Mouse (Mus musculus): Measurements from ENCODE around the gene Ppm1d. TPM values are rescaled to one million over a fixed set of nuclear protein-coding genes. Genes with fewer than 3 reads are reported as not detected.

Ppm1d gene
- polyA plus RNA-seq, 1 experiment from 2014 or later: 21.8 TPM

DNA sequence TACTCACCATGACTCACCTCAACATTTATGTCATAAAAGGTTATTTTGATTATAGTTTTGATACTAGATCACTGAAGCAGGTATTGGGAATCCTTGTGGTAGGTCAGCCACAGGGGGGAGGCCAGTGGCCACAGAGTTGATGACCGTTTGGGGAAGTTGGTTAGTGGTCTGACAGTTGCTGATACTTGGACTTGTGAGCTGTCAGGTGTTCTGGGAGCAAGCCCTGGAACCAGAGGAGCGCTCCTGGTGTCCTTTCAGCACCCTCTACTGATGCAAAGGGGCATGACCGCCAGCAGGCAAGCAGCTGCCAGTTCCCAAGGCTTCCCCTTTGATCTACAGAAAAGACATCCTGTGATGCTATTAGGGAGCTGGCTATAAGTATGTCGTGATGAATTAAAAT lies 23.7 kb downstream of the Ppm1d start:
- H3K27me3 ChIP-seq: no peaks in the 10 kb centered on the region

DNA sequence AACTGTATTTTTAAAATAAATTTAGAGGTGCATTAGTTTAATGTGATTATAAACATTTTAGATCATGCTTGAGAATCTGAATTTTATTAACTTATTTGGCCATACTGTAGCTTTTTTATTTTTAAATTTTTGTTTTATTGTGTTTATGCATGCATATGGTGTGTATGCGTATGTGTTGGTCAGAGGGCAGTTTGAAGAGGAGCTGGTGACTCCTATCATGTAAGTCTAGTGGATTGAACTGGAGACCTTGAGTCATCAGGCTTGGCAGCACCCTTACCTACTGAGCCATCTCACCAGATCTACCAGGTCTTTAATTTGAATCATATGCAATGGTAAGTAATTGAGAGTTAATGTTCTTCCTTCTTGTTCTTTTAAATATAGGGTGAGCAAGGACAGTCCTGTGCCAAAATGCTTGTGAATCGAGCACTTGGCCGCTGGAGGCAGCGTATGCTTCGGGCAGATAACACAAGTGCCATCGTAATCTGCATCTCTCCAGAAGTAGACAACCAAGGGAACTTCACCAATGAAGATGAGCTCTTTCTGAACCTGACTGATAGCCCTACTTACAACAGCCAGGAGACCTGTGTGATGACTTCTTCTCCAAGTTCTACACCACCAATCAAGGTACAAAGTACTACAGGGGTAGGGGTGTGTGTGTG lies 28.3 kb downstream of the Ppm1d start:
- Histone ChIP-seq H3K9me3 (replicated peaks) (no peaks in the 10 kb centered on the region), H3K4me3 (replicated peaks) (peak overlapping the region; percentile 64), H3K4me1 (replicated peaks) (peaks cover 58% of the 10 kb centered on the region), H3K27ac (peak overlapping the region; percentile 98), H3K27me3 (no peaks in the 10 kb centered on the region), H3K36me3 (peaks cover 73% of the 10 kb centered on the region), H3K4me2 (peak overlapping the region; percentile 65), H3K9ac (peak overlapping the region; percentile 72)
- WGBS (ENCODE audit: insufficient replicate concordance): 33% methylated on average over 6 of the region's 6 CpGs
- ATAC-seq (ENCODE audit: low read depth): peak; percentile 95
- peak; percentile 84 for DNase-seq

More for the DNA sequence above, 23.7 kb downstream of the Ppm1d start:
- DNase-seq (peak; percentile 38), ATAC-seq (ENCODE audit: low read depth) (no peak)
- no peak overlapping the region for H3K4me3 ChIP-seq (replicated peaks)
- no peak overlapping the region for H3K27ac ChIP-seq
- peaks cover 23% of the 10 kb centered on the region for H3K4me1 ChIP-seq (replicated peaks)
- WGBS (ENCODE audit: insufficient replicate concordance): 51% methylated on average over 4 of the region's 4 CpGs
- H3K36me3 ChIP-seq: peaks cover 80% of the 10 kb centered on the region
- no peaks in the 10 kb centered on the region for H3K9me3 ChIP-seq (replicated peaks)
- H3K4me2 ChIP-seq: no peak overlapping the region
- H3K9ac ChIP-seq: no peak overlapping the region

DNA sequence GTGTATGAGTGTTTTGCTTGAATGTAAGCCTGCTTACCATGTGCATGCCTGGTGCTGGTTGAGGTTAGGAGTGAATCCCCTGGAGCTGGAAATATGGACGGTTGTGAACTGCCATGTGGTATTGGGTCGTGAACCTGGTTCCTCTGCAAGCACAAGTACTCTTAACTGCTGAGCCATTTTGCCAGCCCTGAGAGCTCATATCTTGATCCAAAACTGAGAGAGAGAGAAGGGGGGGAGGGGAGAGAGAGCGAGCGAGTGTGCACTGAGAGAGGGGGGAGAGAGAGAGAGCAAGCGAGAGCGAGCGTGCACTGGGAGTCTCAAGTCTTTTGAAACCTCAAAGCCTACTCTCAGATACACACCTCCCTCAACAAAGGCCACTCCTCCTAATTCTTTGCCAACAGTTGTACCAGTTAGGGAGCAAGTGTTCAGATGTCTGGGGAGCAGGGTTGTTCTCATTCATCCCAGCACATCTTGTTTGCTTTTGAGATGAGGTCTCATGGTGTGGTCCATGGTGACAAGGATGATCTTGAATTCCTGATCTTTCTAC lies 29.1 kb downstream of the Ppm1d start:
- Histone ChIP-seq H3K9ac (peak overlapping the region; percentile 72), H3K4me2 (peak overlapping the region; percentile 65), H3K27me3 (no peaks in the 10 kb centered on the region), H3K4me3 (replicated peaks) (peak overlapping the region; percentile 64), H3K9me3 (replicated peaks) (no peaks in the 10 kb centered on the region), H3K4me1 (replicated peaks) (peaks cover 55% of the 10 kb centered on the region), H3K27ac (peak overlapping the region; percentile 98), H3K36me3 (peaks cover 68% of the 10 kb centered on the region)
- DNase-seq (peak; percentile 28), ATAC-seq (ENCODE audit: low read depth) (peak; percentile 52)
- 42% methylated on average over 7 of the region's 7 CpGs for WGBS (ENCODE audit: insufficient replicate concordance)

DNA sequence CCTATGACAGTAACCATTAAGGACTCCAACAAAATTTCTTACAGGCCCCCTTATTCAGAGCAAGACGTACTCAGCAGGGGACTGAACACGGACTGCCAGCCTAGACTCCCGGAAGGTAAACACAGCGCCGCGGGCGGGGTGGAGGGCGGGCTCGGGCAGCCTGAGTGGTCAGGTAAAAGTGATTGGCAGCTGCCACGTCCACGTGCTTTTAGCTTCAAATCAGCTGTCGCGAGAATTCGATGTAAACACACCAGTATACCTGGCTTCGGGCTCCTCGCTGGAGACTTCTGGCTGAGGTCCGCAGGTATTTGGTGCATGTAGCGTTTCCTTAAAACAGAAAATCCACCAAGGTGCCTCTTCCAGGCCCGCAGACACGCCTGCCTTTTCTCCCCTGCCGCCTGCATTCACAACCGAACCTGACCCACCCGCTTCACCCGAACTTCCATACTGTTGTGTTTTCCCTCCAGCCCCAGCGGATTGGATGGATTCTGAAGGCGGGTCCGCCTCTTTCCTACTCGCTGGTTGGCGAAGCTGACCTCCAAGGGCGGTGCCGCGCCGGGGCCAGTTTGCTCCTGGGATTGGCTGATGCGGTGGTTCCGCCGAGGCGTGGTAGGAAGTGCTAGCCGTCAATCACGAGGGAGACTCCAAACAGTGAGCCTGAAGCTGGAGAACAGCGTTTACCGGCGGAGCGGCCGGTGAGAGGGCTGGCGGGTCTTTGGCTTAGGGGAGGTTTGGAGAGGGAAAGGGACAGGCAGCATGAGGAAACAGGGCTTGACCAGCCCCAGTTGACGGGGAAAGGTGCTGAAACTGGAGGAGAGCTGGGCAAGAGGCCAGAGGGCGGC lies 41.7 kb downstream of the Ppm1d start, which contains the start of gene Bcas3:
Bcas3 (plus strand) TSS at position 629 of the 842 bp plus-strand sequence.
- WGBS (ENCODE audit: insufficient replicate concordance): under 1% methylated on average over 47 of the region's 47 CpGs
- ATAC-seq (ENCODE audit: low read depth): peak; percentile 96
- no peaks in the 10 kb centered on the region for H3K9me3 ChIP-seq (replicated peaks)

DNA sequence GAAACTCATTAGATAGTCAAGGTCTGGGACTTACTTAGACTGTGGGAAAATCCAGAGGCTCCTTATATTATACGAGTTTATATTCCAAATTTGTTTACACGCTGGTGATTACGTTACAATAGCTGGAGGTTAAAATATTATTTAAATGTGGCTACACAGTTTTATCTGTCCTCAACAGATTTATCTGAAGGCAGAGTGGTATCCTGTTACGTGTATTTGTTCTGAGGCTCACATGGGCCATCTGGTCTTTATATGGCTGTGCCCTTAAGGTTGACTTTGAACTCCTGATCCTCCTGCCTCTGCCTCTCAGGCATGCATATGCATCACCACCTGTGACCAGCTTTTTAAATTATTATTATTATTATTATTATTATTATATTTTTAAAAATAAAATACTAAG lies 42.8 kb downstream of the Ppm1d start:
- DNase-seq: no peak
- Histone ChIP-seq H3K36me3 (peaks cover 21% of the 10 kb centered on the region), H3K9ac (peak overlapping the region; percentile 89), H3K4me2 (peak overlapping the region; percentile 77), H3K9me3 (replicated peaks) (no peaks in the 10 kb centered on the region), H3K4me1 (replicated peaks) (peaks cover 48% of the 10 kb centered on the region), H3K4me3 (replicated peaks) (peak overlapping the region; percentile 75), H3K27me3 (no peaks in the 10 kb centered on the region), H3K27ac (peak overlapping the region; percentile 82)
- ATAC-seq (ENCODE audit: low read depth): no peak
- 21% methylated on average over 4 of the region's 4 CpGs for WGBS (ENCODE audit: insufficient replicate concordance)

More for the DNA sequence above, 41.7 kb downstream of the Ppm1d start, which contains the start of gene Bcas3:
- Histone ChIP-seq H3K27ac (peak within 1 kb of the TSS; percentile 82), H3K4me2 (peak within 1 kb of the TSS; percentile 79), H3K4me1 (replicated peaks) (peaks cover 49% of the 10 kb centered on the region), H3K4me3 (replicated peaks) (peak within 1 kb of the TSS; percentile 75), H3K9ac (peak within 1 kb of the TSS; percentile 89), H3K36me3 (peaks cover 20% of the 10 kb centered on the region), H3K27me3 (no peaks in the 10 kb centered on the region)
- DNase-seq: peak; percentile 99

DNA sequence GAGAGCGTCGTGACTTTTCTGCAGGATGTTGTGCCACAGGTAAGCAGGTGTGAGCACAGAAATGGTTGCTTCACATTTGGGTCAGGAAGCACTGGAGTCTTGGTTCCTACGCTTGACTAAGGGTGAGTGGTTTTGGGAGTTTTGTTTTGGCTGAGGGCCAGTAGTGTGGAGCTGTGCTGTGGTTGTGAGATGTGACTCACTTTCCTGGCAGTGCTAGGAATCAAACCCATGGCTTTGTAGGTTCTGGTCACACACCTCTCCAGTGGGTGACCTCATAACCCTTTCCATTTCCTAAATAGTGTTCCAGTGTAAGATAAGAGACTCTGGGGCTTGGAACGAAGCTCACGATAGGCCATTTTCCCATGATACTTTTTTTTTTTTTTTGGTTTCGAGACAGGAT lies 48.6 kb downstream of the Ppm1d start:
- no peak overlapping the region for H3K4me2 ChIP-seq
- ATAC-seq (ENCODE audit: low read depth) (no peak), DNase-seq (no peak)
- no peak overlapping the region for H3K27ac ChIP-seq
- no peak overlapping the region for H3K9ac ChIP-seq
- H3K4me1 ChIP-seq (replicated peaks): peaks cover 14% of the 10 kb centered on the region
- 81% methylated on average over 6 of the region's 6 CpGs for WGBS (ENCODE audit: insufficient replicate concordance)
- H3K4me3 ChIP-seq (replicated peaks): no peak overlapping the region
- H3K27me3 ChIP-seq: no peaks in the 10 kb centered on the region
- no peaks in the 10 kb centered on the region for H3K9me3 ChIP-seq (replicated peaks)
- H3K36me3 ChIP-seq: peaks cover 52% of the 10 kb centered on the region

DNA sequence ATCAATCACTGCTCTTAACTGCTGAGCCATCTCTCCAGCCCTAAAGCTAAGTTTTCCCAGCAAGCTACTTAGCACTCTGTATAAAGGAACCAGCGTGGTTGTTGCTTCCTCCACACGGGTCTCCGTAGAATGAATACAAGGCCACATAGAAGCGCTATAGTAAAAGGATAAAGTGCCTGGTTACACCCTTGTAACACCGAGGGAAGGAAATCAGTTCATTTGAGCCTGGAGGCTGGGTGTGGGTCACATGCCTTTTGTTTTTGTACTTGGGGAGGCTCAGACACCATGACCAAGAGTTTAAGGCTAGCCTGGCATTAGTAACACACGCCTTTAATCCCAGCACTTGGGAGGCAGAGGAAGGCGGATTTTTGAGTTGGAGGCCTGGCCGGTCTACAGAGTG lies 50.6 kb downstream of the Ppm1d start:
- Histone ChIP-seq H3K27me3 (no peaks in the 10 kb centered on the region), H3K36me3 (peaks cover 42% of the 10 kb centered on the region), H3K4me1 (replicated peaks) (peaks cover 4% of the 10 kb centered on the region; the same call in 1 of the 2 replicates), H3K9me3 (replicated peaks) (no peaks in the 10 kb centered on the region), H3K4me3 (replicated peaks) (no peak overlapping the region), H3K27ac (no peak overlapping the region; the same call in 1 of the 2 replicates), H3K9ac (no peak overlapping the region), H3K4me2 (no peak overlapping the region)
- WGBS (ENCODE audit: insufficient replicate concordance): 79% methylated on average over 8 of the region's 8 CpGs
- ATAC-seq (ENCODE audit: low read depth) (no peak), DNase-seq (no peak)

DNA sequence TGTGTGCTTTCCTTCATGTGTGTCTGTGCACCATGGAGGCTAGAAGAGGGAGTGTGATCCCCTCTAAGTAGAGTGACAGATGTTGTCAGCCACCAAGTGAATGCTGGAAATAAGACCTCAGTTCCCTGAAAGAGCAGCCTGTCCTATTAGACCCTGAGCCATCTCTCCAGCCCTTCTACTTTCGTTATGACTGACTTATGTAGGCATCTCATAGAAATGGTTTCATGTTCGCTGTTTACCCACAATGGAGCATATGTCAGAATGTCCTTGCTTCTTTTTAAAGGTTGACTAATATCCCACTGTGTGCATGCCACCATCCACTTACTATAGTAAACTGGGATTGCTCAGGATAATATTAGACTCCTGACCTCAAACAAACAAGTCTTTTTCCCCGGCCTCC lies 55.1 kb downstream of the Ppm1d start:
- Histone ChIP-seq H3K36me3 (peaks cover 34% of the 10 kb centered on the region), H3K4me3 (replicated peaks) (no peak overlapping the region), H3K4me2 (no peak overlapping the region), H3K9ac (no peak overlapping the region), H3K27me3 (no peaks in the 10 kb centered on the region), H3K4me1 (replicated peaks) (0 out of 2 replicates have a peak, but pooled peaks cover 3% of the 10 kb centered on the region), H3K9me3 (replicated peaks) (no peaks in the 10 kb centered on the region), H3K27ac (no peak overlapping the region)
- DNase-seq (no peak), ATAC-seq (ENCODE audit: low read depth) (no peak)
- 87% methylated on average over 3 of the region's 3 CpGs for WGBS (ENCODE audit: insufficient replicate concordance)

DNA sequence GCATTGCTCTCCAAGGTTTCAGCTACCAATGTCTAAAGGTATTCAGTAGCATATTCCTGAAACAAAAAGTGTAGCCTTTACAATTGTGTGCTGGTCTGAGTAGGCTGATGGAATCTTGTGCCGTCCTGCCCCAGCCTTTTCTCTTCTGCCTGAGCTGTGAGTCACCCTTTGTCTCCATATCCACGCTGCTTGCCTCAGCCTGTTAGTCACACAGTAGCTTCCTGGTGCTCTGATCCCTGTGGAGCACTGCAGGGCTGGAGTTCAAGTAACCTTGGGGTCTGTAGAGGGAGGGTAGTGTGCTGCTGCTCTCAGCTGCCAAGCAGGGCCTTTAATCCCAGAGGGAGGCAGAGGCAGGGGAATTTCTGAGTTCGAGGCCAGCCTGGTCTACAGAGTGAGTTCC lies 56.8 kb downstream of the Ppm1d start:
- no peaks in the 10 kb centered on the region for H3K27me3 ChIP-seq
- H3K4me3 ChIP-seq (replicated peaks): no peak overlapping the region
- 0 out of 2 replicates have a peak, but pooled peaks cover 3% of the 10 kb centered on the region for H3K4me1 ChIP-seq (replicated peaks)
- no peak overlapping the region for H3K27ac ChIP-seq
- peaks cover 35% of the 10 kb centered on the region for H3K36me3 ChIP-seq
- WGBS (ENCODE audit: insufficient replicate concordance): 85% methylated on average over 3 of the region's 3 CpGs
- no peak overlapping the region for H3K4me2 ChIP-seq
- DNase-seq (no peak), ATAC-seq (ENCODE audit: low read depth) (no peak)
- H3K9me3 ChIP-seq (replicated peaks): no peaks in the 10 kb centered on the region
- H3K9ac ChIP-seq: no peak overlapping the region

DNA sequence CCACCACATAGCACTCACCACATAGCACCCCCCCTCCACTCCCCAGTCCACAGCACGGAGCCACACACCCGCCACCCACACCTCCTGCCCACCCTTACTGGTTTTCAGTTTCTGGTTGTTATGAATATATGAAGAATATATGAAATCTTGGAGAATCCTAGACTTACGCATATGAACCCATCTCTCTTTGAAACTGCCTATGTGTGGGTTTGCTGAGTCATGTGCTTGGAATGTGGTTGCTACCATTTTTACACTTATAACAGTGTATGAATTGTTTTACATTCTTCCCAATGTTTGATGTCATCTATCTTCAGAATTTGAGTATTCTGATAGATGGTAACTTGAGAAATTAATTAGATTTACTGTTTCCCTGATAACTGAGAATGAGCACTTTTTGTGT lies 68.0 kb downstream of the Ppm1d start:
- Histone ChIP-seq H3K4me1 (replicated peaks) (no peaks in the 10 kb centered on the region), H3K9me3 (replicated peaks) (no peaks in the 10 kb centered on the region), H3K9ac (no peak overlapping the region), H3K4me3 (replicated peaks) (no peak overlapping the region), H3K27me3 (no peaks in the 10 kb centered on the region), H3K36me3 (no peaks in the 10 kb centered on the region), H3K4me2 (no peak overlapping the region), H3K27ac (no peak overlapping the region)
- no peak for ATAC-seq (ENCODE audit: low read depth)
- 76% methylated on average over 3 of the region's 3 CpGs for WGBS (ENCODE audit: insufficient replicate concordance)
- DNase-seq: no peak

DNA sequence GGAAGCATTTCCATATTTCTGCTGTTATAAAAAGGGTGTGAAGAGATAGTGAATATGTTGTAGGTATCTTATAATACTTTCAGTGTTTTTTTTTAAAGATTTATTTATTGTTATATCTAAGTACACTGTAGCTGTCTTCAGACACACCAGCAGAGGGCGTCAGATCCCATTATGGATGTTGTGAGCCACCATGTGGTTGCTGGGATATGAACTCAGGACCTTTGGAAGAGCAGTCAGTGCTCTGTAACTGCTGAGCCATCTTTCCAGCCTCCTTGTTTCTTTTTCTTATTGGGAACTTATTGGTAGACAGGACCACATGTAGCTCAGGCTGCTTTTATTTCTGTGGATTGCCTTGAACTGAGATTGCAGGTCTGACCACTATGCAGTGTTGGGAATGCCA lies 69.0 kb downstream of the Ppm1d start:
- H3K4me2 ChIP-seq: no peak overlapping the region
- 9% methylated on average over 1 of the region's 1 CpGs for WGBS (ENCODE audit: insufficient replicate concordance)
- no peaks in the 10 kb centered on the region for H3K4me1 ChIP-seq (replicated peaks)
- ATAC-seq (ENCODE audit: low read depth) (no peak), DNase-seq (no peak)
- H3K36me3 ChIP-seq: no peaks in the 10 kb centered on the region
- H3K4me3 ChIP-seq (replicated peaks): no peak overlapping the region
- H3K27ac ChIP-seq: no peak overlapping the region
- no peak overlapping the region for H3K9ac ChIP-seq
- no peaks in the 10 kb centered on the region for H3K9me3 ChIP-seq (replicated peaks)
- H3K27me3 ChIP-seq: no peaks in the 10 kb centered on the region
